Mouse (Mus musculus) gastrocnemius, postnatal 4 days (tissue): ENCODE measurements around the gene Hmgb2. TPM values are rescaled to one million over a fixed set of nuclear protein-coding genes. Genes with fewer than 3 reads are reported as not detected.
"Not testable (repeated sequence)": the region's sequence is repeated elsewhere in the genome, so short reads cannot be mapped to it uniquely, and the experiment has no call there.

Experiments used
- DNase-seq, 2 experiments: peaks; one replicate each; pipeline ENCODE4 v3.0.0; 2021 to 2022; ENCODE audit warnings: low spot score in 2 of 2, mixed read lengths in 2 of 2
- total RNA-seq, 2 experiments: library from RNA; stranded (reverse); gene quantifications; 2 replicates each; pipeline ENCODE4 v1.2.3; 2021

Gene Hmgb2
- total RNA-seq, 2 experiments from 2014 or later: 99.6 to 103 TPM

- no peak for DNase-seq
These were observed 3.0 kb upstream of the Hmgb2 start for GRCm38 (mm10) chr8:57508657-57509056.

DNA sequence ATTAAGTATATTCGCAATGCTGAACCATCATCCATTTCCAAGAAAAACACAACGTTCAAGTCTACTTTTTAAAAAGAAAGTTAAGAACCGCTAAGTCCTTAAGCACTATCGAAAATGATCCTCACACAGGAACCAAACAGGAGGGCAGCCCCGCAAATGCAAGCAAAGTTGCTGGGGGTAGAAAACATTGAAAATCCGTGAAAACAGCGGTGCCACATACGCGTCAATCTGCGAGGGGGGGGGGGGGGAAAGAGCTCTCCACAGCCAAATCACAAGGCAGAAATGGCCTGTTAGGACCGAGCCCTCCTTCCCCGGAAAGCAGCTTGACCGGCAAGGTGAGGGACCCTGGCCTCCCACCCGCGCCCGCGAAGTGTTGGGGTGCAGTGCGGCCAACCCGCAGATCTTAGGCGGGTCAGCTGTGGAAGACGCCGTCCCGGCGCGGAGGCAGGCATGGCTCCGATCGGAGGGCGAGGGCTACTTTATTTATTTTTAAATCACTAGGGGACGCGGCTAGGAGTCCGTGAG lies 854 bp upstream of the Hmgb2 start:
- DNase-seq: no peak

DNA sequence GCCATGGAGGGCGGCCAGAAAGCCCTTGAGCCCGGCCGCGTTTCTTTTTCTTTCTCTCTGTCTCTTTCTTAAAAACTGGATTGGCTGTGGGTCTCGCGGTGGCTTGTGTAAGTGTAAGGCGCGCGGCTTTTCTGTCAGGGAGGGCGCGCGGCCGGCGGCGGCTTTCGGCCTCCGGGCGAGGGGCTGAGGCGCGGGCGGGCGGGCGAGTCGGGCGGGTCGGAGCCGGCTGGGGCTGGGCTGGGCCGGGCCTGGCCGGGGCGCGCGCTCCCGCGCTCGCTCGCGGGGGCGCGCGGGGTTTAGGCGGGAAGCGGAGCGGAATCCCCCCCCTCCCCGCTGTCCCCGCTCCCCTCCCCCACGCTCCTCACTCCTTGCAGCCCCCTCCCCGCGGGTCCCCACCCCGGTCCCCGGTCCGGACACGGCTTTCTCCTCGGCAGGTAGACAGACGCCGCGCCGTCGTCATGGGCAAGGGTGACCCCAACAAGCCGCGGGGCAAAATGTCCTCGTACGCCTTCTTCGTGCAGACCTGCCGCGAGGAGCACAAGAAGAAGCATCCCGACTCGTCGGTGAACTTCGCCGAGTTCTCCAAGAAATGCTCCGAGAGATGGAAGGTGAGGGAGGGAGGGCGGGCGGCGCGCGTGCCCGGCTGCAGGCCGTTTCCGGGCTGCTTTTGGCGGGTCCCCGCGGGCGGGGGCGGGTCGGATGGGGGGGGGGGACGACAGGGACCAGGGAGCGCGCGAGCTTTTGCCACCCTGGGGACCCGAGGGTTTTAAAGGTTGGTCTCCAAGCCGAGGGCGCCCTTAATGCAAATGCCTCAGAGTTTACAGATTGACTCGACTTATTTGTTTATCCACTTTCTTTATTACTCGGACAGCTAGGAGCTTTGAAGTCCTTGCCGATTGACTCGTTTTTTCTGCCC lies 692 bp downstream of the Hmgb2 start:
- DNase-seq: peak; percentile 44 to 55

DNA sequence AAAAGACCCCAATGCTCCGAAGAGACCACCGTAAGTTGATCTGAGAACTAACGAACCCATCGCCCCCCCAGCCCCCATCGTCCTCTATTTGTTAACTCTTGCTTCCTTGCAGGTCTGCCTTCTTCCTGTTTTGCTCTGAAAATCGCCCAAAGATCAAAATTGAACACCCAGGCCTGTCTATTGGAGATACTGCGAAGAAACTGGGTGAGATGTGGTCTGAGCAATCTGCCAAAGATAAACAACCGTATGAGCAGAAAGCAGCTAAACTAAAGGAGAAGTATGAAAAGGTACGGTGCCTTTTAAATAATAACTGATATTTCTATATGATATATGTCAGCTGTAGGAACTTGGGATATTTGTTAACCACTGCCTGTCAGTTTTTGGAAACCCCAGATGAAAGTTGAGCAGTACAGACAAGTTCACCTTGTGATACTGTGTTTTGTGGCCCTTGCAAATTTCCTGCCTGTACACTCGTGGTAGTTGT lies 1.5 kb downstream of the Hmgb2 start:
- not testable (repeated sequence) for DNase-seq

DNA sequence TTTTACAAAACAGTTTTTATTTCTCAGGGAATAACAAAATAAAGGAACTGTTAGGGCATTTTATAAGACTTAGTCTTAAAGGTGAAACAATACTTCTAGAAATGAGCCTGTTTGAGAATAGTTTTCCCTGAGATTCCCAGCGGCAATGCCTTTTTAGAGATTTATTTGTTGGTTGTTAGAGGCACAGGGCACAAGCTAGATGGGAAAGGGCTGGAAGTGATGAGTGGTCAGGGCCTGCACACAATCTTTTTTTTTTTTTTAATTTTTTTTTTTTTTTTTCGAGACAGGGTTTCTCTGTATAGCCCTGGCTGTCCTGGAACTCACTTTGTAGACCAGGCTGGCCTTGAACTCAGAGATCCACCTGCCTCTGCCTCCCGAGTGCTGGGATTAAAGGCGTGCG lies 5.0 kb downstream of the Hmgb2 start:
- DNase-seq: not testable (repeated sequence)

GRCm38 (mm10) chr8:57517723-57518122 lies 6.0 kb downstream of the Hmgb2 start:
- no peak for DNase-seq

- DNase-seq: no peak
These were observed 8.6 kb downstream of the Hmgb2 start for GRCm38 (mm10) chr8:57520186-57520786.

GRCm38 (mm10) chr8:57528036-57528435 lies 16.3 kb downstream of the Hmgb2 start:
- no peak for DNase-seq

DNA sequence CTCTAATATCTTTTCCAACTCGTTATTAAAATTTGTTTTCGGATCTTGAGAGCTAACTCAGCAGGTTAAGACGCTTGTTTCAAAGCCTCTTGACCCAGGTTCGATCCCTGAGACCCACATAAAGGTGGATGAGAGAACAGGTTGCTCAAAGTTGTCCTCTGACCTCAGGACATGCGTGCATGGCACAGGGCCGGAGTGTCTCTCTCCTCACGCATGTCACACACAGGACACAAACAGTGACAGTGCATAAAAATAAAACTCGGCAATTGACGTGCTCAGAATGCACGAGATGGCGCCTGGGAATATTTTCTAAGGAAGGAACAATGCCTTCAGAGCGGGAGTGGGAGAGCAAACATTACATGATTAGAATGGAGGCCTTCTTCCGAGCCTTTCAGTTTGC lies 18.5 kb downstream of the Hmgb2 start:
- DNase-seq: no peak

GRCm38 (mm10) chr8:57530666-57531349 lies 19.1 kb downstream of the Hmgb2 start:
- peak; percentile 55 to 79 for DNase-seq

DNA sequence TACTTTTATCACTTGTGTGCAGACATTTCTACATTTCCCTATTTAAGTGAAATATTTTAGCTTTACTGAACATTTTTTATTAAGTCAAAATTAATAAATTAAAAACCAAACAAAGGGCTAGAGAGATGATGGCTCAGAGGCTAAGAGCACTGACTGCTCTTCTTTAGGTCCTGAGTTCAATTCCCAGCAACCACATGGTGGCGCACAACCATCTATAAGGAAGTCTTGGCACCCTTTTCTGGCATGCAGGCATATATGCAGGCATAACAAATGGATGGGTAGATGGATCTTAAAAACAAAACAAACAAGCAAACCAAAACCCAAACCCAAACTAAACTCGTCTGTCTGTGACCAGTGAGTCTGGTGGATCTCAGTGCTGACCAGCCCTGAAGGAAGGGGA lies 20.5 kb downstream of the Hmgb2 start:
- DNase-seq: no peak

- DNase-seq: no peak
These were observed 21.4 kb downstream of the Hmgb2 start for GRCm38 (mm10) chr8:57533106-57533505.

DNA sequence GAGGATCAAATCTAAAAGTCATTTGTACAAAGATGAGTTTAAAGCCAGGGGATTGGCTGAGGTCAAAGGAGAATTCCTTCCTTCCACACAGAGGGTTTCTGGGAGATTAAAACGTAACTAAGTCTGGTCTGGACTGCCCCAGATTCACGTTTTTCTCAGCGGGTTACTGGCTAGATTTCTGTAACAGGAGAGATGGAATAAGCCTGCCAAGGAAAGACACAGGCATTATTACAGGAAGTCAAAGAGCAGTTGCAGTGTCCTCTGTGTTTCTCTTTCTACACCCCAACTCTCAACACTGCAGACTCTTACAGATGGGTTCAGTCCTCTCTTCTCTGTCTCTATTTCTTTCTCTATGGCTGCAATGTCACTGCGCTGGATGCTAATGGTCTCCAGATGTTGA lies 22.8 kb downstream of the Hmgb2 start:
- DNase-seq: no peak

- DNase-seq: no peak
These were observed 24.5 kb downstream of the Hmgb2 start for GRCm38 (mm10) chr8:57536167-57536566.

- no peak for DNase-seq
These were observed 26.9 kb downstream of the Hmgb2 start for GRCm38 (mm10) chr8:57538601-57539000.

DNA sequence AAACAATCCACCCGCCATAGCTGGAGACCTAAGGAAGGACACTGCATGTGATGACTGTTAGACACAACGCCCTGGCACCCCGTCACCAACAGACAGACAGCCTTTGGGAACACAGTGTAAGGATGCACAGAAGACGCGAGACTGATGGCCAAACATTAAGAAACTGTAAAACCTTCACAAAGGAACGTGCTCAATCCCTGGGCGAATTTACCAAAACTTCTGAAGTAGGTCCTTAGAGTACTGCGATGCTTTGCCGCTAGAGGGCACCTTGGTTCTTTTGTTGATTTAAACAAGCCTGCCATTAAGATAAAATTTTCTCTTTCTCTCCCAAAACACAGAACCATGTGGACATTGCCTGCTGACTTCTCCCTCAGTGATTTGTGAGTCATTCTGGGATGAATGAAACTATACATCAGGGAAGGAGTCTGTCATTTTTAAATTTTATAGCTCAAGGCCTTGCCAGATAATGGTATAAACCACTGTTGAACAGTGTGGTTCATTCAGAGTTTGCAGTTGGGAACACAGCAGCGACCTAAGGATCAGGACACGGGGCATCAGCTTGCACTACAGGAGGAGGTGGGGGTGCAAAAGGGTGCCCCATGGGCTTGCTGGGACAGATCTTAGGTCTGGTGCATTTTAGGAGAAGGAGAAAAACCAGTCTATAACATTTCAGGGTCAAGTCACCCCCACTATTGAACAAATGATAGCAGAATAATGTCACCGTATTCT lies 28.6 kb downstream of the Hmgb2 start:
- peak; percentile 31 to 73 for DNase-seq

DNA sequence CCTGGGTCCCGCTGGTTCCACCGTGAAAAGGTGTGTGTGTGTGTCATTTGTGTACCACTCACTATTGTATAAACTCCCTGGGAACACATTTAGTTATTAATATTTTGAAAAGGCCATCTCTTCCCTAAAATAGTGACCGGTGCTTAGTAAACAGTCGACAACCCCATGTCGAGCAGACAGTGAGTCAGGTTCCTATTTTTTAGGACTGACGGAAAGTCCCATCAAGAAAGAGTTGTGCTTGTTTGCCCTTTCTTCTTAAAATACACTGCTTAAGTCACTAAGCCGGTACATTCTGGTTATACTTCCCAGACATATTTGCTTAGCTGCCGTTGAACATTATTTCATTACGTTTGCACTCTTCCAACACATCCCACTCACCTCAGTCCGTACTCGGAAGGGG lies 29.2 kb downstream of the Hmgb2 start:
- DNase-seq: no peak

- no peak for DNase-seq
These were observed 29.7 kb downstream of the Hmgb2 start for GRCm38 (mm10) chr8:57541405-57541804.

DNA sequence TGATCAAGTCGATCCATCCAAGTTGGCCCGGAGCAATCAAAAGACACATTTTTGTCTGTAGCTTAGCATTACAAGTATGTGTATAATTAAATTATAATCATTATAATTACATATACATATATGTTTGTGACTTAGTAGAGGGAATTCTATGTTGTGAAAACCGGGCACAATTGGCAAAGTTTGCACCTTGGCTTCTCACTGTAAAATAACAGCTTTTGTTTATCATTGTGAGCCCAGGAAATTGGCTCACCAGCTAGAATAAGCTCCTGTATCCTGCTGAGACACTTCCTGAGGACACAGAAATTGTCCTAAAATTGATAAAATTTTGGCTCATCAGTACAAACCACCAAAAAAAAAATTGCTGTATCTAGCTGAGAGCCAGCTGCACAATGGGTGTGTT lies 34.7 kb downstream of the Hmgb2 start:
- DNase-seq: no peak

DNA sequence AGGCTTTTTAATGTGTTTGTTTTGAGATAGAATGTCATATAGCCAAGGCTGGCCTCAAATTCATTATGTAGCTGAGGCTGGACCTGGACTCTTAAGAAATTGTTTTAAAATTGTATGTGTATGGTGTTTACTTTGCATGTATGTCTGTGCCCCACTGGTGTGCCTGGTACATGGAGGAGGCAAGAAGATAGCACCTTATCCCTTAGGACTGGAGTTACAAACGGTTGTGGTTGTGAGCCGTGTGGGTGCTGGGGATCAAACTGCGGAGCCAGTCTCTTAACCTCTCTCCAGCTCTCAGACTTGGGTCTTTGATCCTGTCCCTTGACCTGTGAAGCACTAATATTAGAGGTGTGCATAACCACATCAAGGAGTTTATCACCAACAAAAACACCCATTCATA lies 35.1 kb downstream of the Hmgb2 start:
- no peak for DNase-seq

GRCm38 (mm10) chr8:57547581-57547980 lies 35.9 kb downstream of the Hmgb2 start:
- no peak for DNase-seq
